Comparison of ENCODE assay signal across 8 mouse cellular contexts in genomic region chr16:17809711-17810110, GRCm38 (mm10). TPM values are rescaled to one million over a fixed set of nuclear protein-coding genes. Genes with fewer than 3 reads are reported as not detected.
DNase-seq lines count a peak whose midpoint lies in the region; ATAC-seq lines count a peak whose summit lies in the region.

No protein-coding gene starts in this region.

- H3K27me3 ChIP-seq in neural tube, embryonic 11.5 days (ENCODE audit: control insufficient read depth, insufficient read depth, low read length) = peaks cover 37% of the 10 kb centered on the region

- no peak overlapping the region for H3K9ac ChIP-seq in neural tube, embryonic 11.5 days (ENCODE audit: low read length)

- H3K27ac ChIP-seq in neural tube, embryonic 11.5 days (ENCODE audit: low read depth, low read length) = peak overlapping the region; percentile 70

- ATAC-seq in neural tube, embryonic 11.5 days (ENCODE audit: insufficient read depth, low FRiP score, low TSS enrichment) = no peak

- H3K36me3 ChIP-seq in neural tube, embryonic 11.5 days (ENCODE audit: control insufficient read depth, insufficient read depth, low read length) = no peaks in the 10 kb centered on the region

- DNase-seq in thymus, postnatal 4 days = peak; percentile 28
- no peak for DNase-seq in thymus, postnatal 25 days
- peak; percentile 51 to 70 for DNase-seq in gastrocnemius, adult 8-10 months (ENCODE audit: low spot score in 2 of 2)
- peak; percentile 89 for DNase-seq in hindlimb bud, embryonic 11.5 days (ENCODE audit: extremely low spot score, low read depth, low spot score)
- peak; percentile 61 for DNase-seq in neural tube, embryonic 11.5 days (ENCODE audit: low spot score)
- DNase-seq in spleen, postnatal 10 days (ENCODE audit: low spot score in 2 of 2) = no peak
- DNase-seq in spleen, adult 18-20 months = no peak
- no peak for DNase-seq in urinary bladder, adult 2 months (ENCODE audit: low spot score)

- 34% methylated on average over 7 of the region's 7 CpGs for WGBS in neural tube, embryonic 11.5 days

- no peak overlapping the region for H3K4me3 ChIP-seq in neural tube, embryonic 11.5 days (ENCODE audit: low read depth, low read length)

- H3K9me3 ChIP-seq in neural tube, embryonic 11.5 days (ENCODE audit: control insufficient read depth, low read length) = no peaks in the 10 kb centered on the region

- H3K4me2 ChIP-seq in neural tube, embryonic 11.5 days (ENCODE audit: low read depth) = no peak overlapping the region

- peaks cover 22% of the 10 kb centered on the region for H3K4me1 ChIP-seq in neural tube, embryonic 11.5 days (ENCODE audit: control insufficient read depth, insufficient read depth, low read length)

RNA-seq across cellular contexts. Expression of gene Scarf2, which starts 12.6 kb away (rescaled TPM):
- 1 to 10 TPM; 1.1 to 3.3 (median 2.4) TPM for total RNA-seq in gastrocnemius, adult 8-10 months (2022)
- polyA plus RNA-seq in neural tube, embryonic 11.5 days (2014; fragmentation: Nextera tagmentation; extraction: Ambion mirVana) = 9.5 and 13.1 TPM in 2 replicates
- polyA plus RNA-seq in urinary bladder, adult 2 months (2012; rRNA removed) = 36.0 and 45.5 TPM in 2 replicates

RNA-seq across cellular contexts. Expression of gene B830017H08Rik, which starts 23.2 kb away (rescaled TPM):
- not detected for total RNA-seq in gastrocnemius, adult 8-10 months (2022)
- polyA plus RNA-seq in neural tube, embryonic 11.5 days (2014; fragmentation: Nextera tagmentation; extraction: Ambion mirVana) = 0.19 and 0.36 TPM in 2 replicates
- not detected in 2 replicates for polyA plus RNA-seq in urinary bladder, adult 2 months (2012; rRNA removed)

RNA-seq across cellular contexts. Expression of gene Car15, which starts 28.5 kb away (rescaled TPM):
- 1 to 10 TPM in 2 of 4 experiments, under 1 TPM in 2; 0.46 to 1.1 (median 0.81) TPM for total RNA-seq in gastrocnemius, adult 8-10 months (2022)
- polyA plus RNA-seq in neural tube, embryonic 11.5 days (2014; fragmentation: Nextera tagmentation; extraction: Ambion mirVana) = 3.2 and 3.4 TPM in 2 replicates
- polyA plus RNA-seq in urinary bladder, adult 2 months (2012; rRNA removed) = 2.3 and 4.0 TPM in 2 replicates

RNA-seq across cellular contexts. Expression of gene Klhl22, which starts 50.3 kb away (rescaled TPM):
- total RNA-seq in gastrocnemius, adult 8-10 months (2022) = 10 to 100 TPM; 20.1 to 30.6 (median 25.4) TPM
- 62.1 and 62.4 TPM in 2 replicates for polyA plus RNA-seq in neural tube, embryonic 11.5 days (2014; fragmentation: Nextera tagmentation; extraction: Ambion mirVana)
- polyA plus RNA-seq in urinary bladder, adult 2 months (2012; rRNA removed) = 38.8 and 40.9 TPM in 2 replicates

Comparison
In these comparisons a context has a peak if more than half of its experiments do, and no peak if none do; other contexts are left out.
1. DNase-seq: peak in thymus, postnatal 4 days (single experiment), gastrocnemius, adult 8-10 months (2 of 2), hindlimb bud, embryonic 11.5 days (single experiment) and neural tube, embryonic 11.5 days (single experiment); none in thymus, postnatal 25 days (single experiment), spleen, postnatal 10 days (0 of 2), spleen, adult 18-20 months (0 of 2) and urinary bladder, adult 2 months (single experiment).